Mouse (Mus musculus): Measurements from ENCODE around the gene Fam72a. TPM values are rescaled to one million over a fixed set of nuclear protein-coding genes. Genes with fewer than 3 reads are reported as not detected.

Fam72a gene
- polyA plus RNA-seq, 1 experiment from 2014 or later, result 1.7 TPM

DNA sequence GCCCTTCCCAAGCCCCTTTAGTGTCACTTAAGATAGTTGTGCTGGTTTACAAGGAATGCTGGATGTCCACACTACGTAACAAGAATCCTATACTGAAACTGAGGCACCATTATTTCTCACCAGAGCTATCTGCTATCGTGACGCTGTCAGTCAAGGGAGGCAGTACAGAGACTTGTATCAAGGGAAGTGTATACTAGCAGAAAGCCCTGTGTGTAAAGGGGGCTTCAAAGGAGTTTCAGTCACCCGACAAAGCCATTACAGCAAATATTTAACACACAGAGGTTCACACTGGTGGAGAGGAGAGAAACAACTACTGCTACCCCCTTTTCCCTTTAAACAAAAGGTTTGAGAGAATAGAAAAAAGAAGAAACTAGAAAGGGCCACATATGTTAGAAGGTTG, 36.1 kb upstream of the Fam72a start:
- peaks cover 10% of the 10 kb centered on the region; the same call in 1 of the 2 replicates for H3K4me1 ChIP-seq (replicated peaks; ENCODE audit: insufficient read depth, low read length)
- H3K27ac ChIP-seq, result no peak overlapping the region
- 42% methylated on average over 4 of the region's 4 CpGs for WGBS
- H3K9me3 ChIP-seq (replicated peaks; ENCODE audit: low read length), result no peaks in the 10 kb centered on the region
- no peak for DNase-seq (ENCODE audit: low spot score)
- H3K4me3 ChIP-seq (replicated peaks; ENCODE audit: low read depth, low read length), result no peak overlapping the region
- H3K36me3 ChIP-seq (ENCODE audit: insufficient read depth, low read length), result no peaks in the 10 kb centered on the region
- H3K9ac ChIP-seq (ENCODE audit: low read depth, low read length), result no peak overlapping the region
- no peak for TF ChIP-seq CTCF (IDR thresholded peaks at IDR 0.05; ENCODE audit: low read depth)
- no peak overlapping the region for H3K4me2 ChIP-seq (ENCODE audit: low read length)
- ATAC-seq (replicated peaks; ENCODE audit: low FRiP score, low read depth), result no peak
- no peaks in the 10 kb centered on the region for H3K27me3 ChIP-seq (ENCODE audit: insufficient read depth, low read length)

DNA sequence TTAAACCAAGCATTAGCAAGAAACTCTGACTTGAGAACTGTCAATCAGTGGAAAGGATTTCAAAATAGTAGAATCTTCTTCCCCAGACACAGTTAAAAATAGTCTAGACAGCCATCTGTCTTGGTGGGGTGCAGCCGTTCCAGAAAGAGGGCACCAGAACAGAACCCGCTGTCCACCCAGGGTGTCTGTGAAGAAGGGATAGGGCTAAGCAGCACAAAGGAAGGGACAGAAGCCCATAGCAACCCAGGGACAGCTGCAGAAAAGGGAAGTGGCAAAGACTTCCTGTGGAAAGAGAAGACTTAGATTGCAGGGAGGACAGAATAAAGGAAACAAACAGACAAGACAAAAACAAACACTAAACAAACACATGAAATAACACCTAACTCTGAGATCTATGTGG, 35.3 kb upstream of the Fam72a start:
- WGBS, result 61% methylated on average over 2 of the region's 2 CpGs
- Histone ChIP-seq H3K4me1 (replicated peaks; ENCODE audit: insufficient read depth, low read length) (peaks cover 7% of the 10 kb centered on the region; the same call in 1 of the 2 replicates), H3K36me3 (ENCODE audit: insufficient read depth, low read length) (no peaks in the 10 kb centered on the region), H3K27me3 (ENCODE audit: insufficient read depth, low read length) (no peaks in the 10 kb centered on the region), H3K27ac (no peak overlapping the region), H3K4me2 (ENCODE audit: low read length) (no peak overlapping the region), H3K4me3 (replicated peaks; ENCODE audit: low read depth, low read length) (no peak overlapping the region), H3K9me3 (replicated peaks; ENCODE audit: low read length) (no peaks in the 10 kb centered on the region), H3K9ac (ENCODE audit: low read depth, low read length) (no peak overlapping the region)
- ATAC-seq (replicated peaks; ENCODE audit: low FRiP score, low read depth) (no peak), DNase-seq (ENCODE audit: low spot score) (no peak)
- no peak for TF ChIP-seq CTCF (IDR thresholded peaks at IDR 0.05; ENCODE audit: low read depth)

DNA sequence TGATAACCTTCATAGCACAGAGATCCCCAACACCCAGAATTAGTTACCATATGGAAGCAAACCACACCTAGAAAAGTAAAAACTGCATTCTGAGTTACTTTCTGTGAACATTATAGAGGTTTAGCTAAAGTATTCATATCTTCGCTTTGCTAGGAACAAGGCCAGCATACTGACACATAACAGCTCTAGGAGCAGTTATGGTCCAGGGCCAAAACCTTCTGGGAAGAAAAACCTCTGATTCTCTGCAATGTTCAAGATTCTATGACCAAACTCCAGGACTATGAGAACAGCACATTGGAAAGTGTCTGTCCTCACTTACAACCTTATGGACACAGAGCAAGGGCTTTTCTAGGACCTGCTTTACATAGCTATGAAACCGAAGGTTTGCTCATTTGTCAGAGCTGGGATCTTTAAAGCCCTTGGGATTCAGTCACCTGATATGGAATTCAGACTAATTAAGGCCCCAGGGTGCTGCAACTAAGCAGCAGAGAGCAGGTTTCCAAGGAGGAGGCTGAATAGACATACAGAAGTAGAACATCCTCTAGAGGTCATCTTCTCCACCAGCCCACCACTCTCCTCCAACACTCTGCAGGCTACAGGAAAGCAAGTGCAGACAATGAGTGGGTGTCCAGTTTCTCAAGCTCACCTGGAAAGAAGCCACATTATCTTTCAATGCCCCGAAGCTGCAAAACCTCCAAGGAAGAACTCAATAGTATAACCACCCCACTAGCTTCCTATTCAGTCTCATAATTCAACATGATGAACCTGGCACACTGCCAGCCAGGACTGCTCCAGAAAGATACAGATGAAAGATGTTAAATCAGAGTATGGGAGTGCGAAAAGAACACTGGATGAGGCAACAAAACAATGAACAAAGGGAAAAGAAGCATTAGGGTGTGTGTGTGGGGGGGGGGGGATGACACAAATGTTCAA, 33.5 kb upstream of the Fam72a start:
- Histone ChIP-seq H3K4me1 (replicated peaks; ENCODE audit: insufficient read depth, low read length) (0 out of 2 replicates have a peak, but pooled peaks cover 4% of the 10 kb centered on the region), H3K4me2 (ENCODE audit: low read length) (no peak overlapping the region), H3K27ac (no peak overlapping the region), H3K27me3 (ENCODE audit: insufficient read depth, low read length) (no peaks in the 10 kb centered on the region), H3K9ac (ENCODE audit: low read depth, low read length) (no peak overlapping the region), H3K4me3 (replicated peaks; ENCODE audit: low read depth, low read length) (no peak overlapping the region), H3K9me3 (replicated peaks; ENCODE audit: low read length) (no peaks in the 10 kb centered on the region), H3K36me3 (ENCODE audit: insufficient read depth, low read length) (no peaks in the 10 kb centered on the region)
- DNase-seq (ENCODE audit: low spot score), result peak; percentile 61
- WGBS, result 56% methylated on average over 4 of the region's 4 CpGs
- no peak for TF ChIP-seq CTCF (IDR thresholded peaks at IDR 0.05; ENCODE audit: low read depth)
- no peak for ATAC-seq (replicated peaks; ENCODE audit: low FRiP score, low read depth)

DNA sequence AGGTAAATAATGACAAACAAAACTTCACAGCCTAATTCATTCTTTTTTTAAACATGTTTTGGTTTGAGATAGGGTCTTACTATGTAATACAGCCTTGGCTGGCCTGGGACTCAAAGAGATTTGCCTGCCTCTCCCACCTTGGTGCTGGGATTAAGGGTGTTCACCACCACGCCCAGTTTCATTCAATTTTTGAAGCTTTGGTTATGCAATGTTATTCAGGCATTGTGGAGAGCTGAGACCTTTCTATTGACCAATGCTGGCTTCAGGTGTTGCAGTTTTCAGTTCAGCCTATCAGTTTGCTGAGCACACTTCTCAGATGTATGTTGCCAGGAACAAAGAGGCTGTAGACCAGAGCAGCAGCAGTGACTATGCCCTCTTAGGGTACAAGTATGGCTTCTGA, 29.5 kb upstream of the Fam72a start:
- 90% methylated on average over 1 of the region's 1 CpGs for WGBS
- Histone ChIP-seq H3K27me3 (ENCODE audit: insufficient read depth, low read length) (no peaks in the 10 kb centered on the region), H3K9ac (ENCODE audit: low read depth, low read length) (no peak overlapping the region), H3K4me3 (replicated peaks; ENCODE audit: low read depth, low read length) (no peak overlapping the region), H3K27ac (no peak overlapping the region), H3K4me1 (replicated peaks; ENCODE audit: insufficient read depth, low read length) (0 out of 2 replicates have a peak, but pooled peaks cover 4% of the 10 kb centered on the region), H3K9me3 (replicated peaks; ENCODE audit: low read length) (no peaks in the 10 kb centered on the region), H3K36me3 (ENCODE audit: insufficient read depth, low read length) (no peaks in the 10 kb centered on the region), H3K4me2 (ENCODE audit: low read length) (no peak overlapping the region)
- TF ChIP-seq CTCF (IDR thresholded peaks at IDR 0.05; ENCODE audit: low read depth), result no peak
- no peak for ATAC-seq (replicated peaks; ENCODE audit: low FRiP score, low read depth)
- DNase-seq (ENCODE audit: low spot score), result no peak

DNA sequence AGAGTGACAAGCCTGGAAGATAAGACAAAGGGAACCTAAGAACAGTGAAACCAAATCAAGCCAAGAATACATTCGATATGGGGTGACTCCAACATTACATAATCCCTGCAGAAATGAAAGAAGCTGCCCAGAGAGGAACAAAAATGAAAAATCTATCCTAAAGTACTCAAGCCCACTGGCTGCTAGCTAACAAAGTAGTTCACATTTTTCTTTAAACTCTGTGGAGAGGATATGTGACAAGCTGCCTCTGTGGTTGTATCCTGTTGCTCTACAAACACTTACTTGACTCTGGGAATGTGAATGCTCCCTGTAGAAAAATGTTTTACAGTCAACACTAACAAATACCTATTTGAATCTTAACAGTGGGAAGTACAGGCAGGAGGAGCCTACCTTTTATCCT, 26.0 kb upstream of the Fam72a start:
- Histone ChIP-seq H3K4me1 (replicated peaks; ENCODE audit: insufficient read depth, low read length) (no peaks in the 10 kb centered on the region), H3K9ac (ENCODE audit: low read depth, low read length) (no peak overlapping the region), H3K27ac (no peak overlapping the region), H3K4me2 (ENCODE audit: low read length) (no peak overlapping the region), H3K4me3 (replicated peaks; ENCODE audit: low read depth, low read length) (no peak overlapping the region), H3K36me3 (ENCODE audit: insufficient read depth, low read length) (no peaks in the 10 kb centered on the region), H3K9me3 (replicated peaks; ENCODE audit: low read length) (no peaks in the 10 kb centered on the region), H3K27me3 (ENCODE audit: insufficient read depth, low read length) (no peaks in the 10 kb centered on the region)
- no peak for TF ChIP-seq CTCF (IDR thresholded peaks at IDR 0.05; ENCODE audit: low read depth)
- ATAC-seq (replicated peaks; ENCODE audit: low FRiP score, low read depth) (no peak), DNase-seq (ENCODE audit: low spot score) (no peak)
- WGBS, result 82% methylated on average over 1 of the region's 1 CpGs

DNA sequence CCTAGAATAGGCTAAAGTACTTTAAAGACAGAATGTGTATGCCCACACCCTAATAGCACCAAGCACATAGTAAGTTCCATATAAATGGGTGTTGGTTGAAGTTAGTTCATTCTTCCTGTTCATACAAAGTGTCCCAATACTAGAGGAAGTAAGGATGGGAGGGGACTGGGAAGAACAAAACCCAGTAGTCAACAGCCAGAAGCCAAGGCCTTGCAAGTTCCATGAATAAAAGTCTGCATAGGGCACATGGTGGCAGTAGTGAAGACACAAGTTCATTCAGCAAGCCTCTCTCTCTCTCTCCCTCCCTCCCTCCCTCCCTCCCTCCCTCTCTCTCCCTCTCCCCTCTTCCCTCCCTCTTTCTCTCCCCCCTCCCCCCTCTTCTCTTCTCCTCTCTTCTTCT, 16.6 kb upstream of the Fam72a start:
- no peak overlapping the region for H3K27ac ChIP-seq
- 0 out of 2 replicates have a peak, but pooled peaks cover 4% of the 10 kb centered on the region for H3K4me1 ChIP-seq (replicated peaks; ENCODE audit: insufficient read depth, low read length)
- H3K27me3 ChIP-seq (ENCODE audit: insufficient read depth, low read length), result no peaks in the 10 kb centered on the region
- no peaks in the 10 kb centered on the region for H3K9me3 ChIP-seq (replicated peaks; ENCODE audit: low read length)
- no peak for ATAC-seq (replicated peaks; ENCODE audit: low FRiP score, low read depth)
- no peak overlapping the region for H3K4me2 ChIP-seq (ENCODE audit: low read length)
- no peak for TF ChIP-seq CTCF (IDR thresholded peaks at IDR 0.05; ENCODE audit: low read depth)
- no peak for DNase-seq (ENCODE audit: low spot score)
- H3K36me3 ChIP-seq (ENCODE audit: insufficient read depth, low read length), result no peaks in the 10 kb centered on the region
- no peak overlapping the region for H3K9ac ChIP-seq (ENCODE audit: low read depth, low read length)
- no peak overlapping the region for H3K4me3 ChIP-seq (replicated peaks; ENCODE audit: low read depth, low read length)
